Mouse (Mus musculus): ENCODE measurements around the gene Itprid1.

- TF ChIP-seq FLI1 (IDR thresholded peaks at IDR 0.05; ENCODE audit: low read length) = no peak
- TF ChIP-seq GATA1 (IDR thresholded peaks at IDR 0.05; ENCODE audit: borderline replicate concordance, low read length) = no peak
These were observed 188.8 kb downstream of the Itprid1 start for GRCm38 (mm10) chr6:56025533-56025932.
